Mouse (Mus musculus): ENCODE data around the gene Gm3336. TPM values are rescaled to one million over a fixed set of nuclear protein-coding genes. Genes with fewer than 3 reads are reported as not detected.

Gm3336 gene
- under 1 TPM in 1 of 2 experiments, not detected in 1; 0.64 TPM for total RNA-seq (2023)

GRCm38 (mm10) chr8:70718297-70718696 is at the start of gene Gm3336:
Gene Gm3336, plus strand, starts transcription at chr8:70718543.

GRCm38 (mm10) chr8:70673079-70673856 is 45.1 kb upstream of the Gm3336 start, which contains the start of gene Lsm4:
Gene Lsm4, plus strand, starts transcription at chr8:70673248.

GRCm38 (mm10) chr8:70698310-70699109 is 19.8 kb upstream of the Gm3336 start, which contains the start of gene Jund:
Gene Jund, plus strand, starts transcription at chr8:70698949.

GRCm38 (mm10) chr8:70703287-70703686 is 15.1 kb upstream of the Gm3336 start, which contains the start of gene Iqcn:
Gene Iqcn, plus strand, starts transcription at chr8:70703457.

GRCm38 (mm10) chr8:70723486-70724210 is 5.3 kb downstream of the Gm3336 start, which contains the start of gene Pde4c:
Gene Pde4c, plus strand, starts transcription at chr8:70723720.

GRCm38 (mm10) chr8:70754043-70754870 is 35.9 kb downstream of the Gm3336 start, which contains the start of gene Rab3a:
Gene Rab3a, plus strand, starts transcription at chr8:70754679.

GRCm38 (mm10) chr8:70760775-70761406 is 42.5 kb downstream of the Gm3336 start, which contains the start of gene Mpv17l2:
Gene Mpv17l2, minus strand, starts transcription at chr8:70760946.

Other genes with a start within 250 kb of the Gm3336 start
- 1 to 10 TPM; 4.0 to 4.1 TPM for gene Klhl26, start 241.6 kb upstream of the Gm3336 start, total RNA-seq (2023)
- gene Tmem59l, start 231.2 kb upstream of the Gm3336 start, total RNA-seq (2023) = not detected
- gene Crlf1, start 225.4 kb upstream of the Gm3336 start, total RNA-seq (2023) = not detected
- gene Rex1bd, start 211.8 kb upstream of the Gm3336 start, total RNA-seq (2023) = 10 to 100 TPM; 38.6 to 39.3 TPM
- 1,000 to 10,000 TPM; 1,032 to 1,222 TPM for gene Uba52, start 207.7 kb upstream of the Gm3336 start, total RNA-seq (2023)
- 100 to 1,000 TPM; 181 to 184 TPM for gene Fkbp8, start 190.8 kb upstream of the Gm3336 start, total RNA-seq (2023)
- 10 to 100 TPM; 38.1 to 38.4 TPM for gene Kxd1, start 190.6 kb upstream of the Gm3336 start, total RNA-seq (2023)
- 10 to 100 TPM; 32.2 to 37.9 TPM for gene Ell, start 179.1 kb upstream of the Gm3336 start, total RNA-seq (2023)
- 10 to 100 TPM; 29.5 to 40.1 TPM for gene Isyna1, start 124.2 kb upstream of the Gm3336 start, total RNA-seq (2023)
- gene Ssbp4, start 109.7 kb upstream of the Gm3336 start, total RNA-seq (2023) = 10 to 100 TPM; 60.1 to 77.7 TPM
- gene Lrrc25, start 102.4 kb upstream of the Gm3336 start, total RNA-seq (2023) = 10 to 100 TPM; 65.7 to 79.1 TPM
- gene Gdf15, start 86.1 kb upstream of the Gm3336 start, total RNA-seq (2023) = under 1 TPM; 0.49 to 0.90 TPM
- 1 to 10 TPM; 3.6 to 5.1 TPM for gene Pgpep1, start 58.2 kb upstream of the Gm3336 start, total RNA-seq (2023)
- gene Lsm4, start 45.3 kb upstream of the Gm3336 start, total RNA-seq (2023) = 10 to 100 TPM; 40.7 to 61.6 TPM
- 1,000 to 10,000 TPM in 1 of 2 experiments, 100 to 1,000 TPM in 1; 926 to 1,259 TPM for gene Jund, start 19.6 kb upstream of the Gm3336 start, total RNA-seq (2023)
- 1 to 10 TPM; 7.5 to 9.1 TPM for gene Iqcn, start 15.1 kb upstream of the Gm3336 start, total RNA-seq (2023)
- gene Pde4c, start 5.2 kb downstream of the Gm3336 start, total RNA-seq (2023) = under 1 TPM; 0.31 to 0.50 TPM
- gene Rab3a, start 36.1 kb downstream of the Gm3336 start, total RNA-seq (2023) = 1 to 10 TPM; 2.6 to 3.0 TPM
- 10 to 100 TPM; 20.1 to 25.7 TPM for gene Mpv17l2, start 42.4 kb downstream of the Gm3336 start, total RNA-seq (2023)
- gene Pik3r2, start 58.2 kb downstream of the Gm3336 start, total RNA-seq (2023) = 10 to 100 TPM; 18.6 to 20.8 TPM
- 100 to 1,000 TPM; 167 to 179 TPM for gene Mast3, start 86.5 kb downstream of the Gm3336 start, total RNA-seq (2023)
- under 1 TPM; 0.42 to 0.57 TPM for gene Il12rb1, start 89.9 kb downstream of the Gm3336 start, total RNA-seq (2023)
- 10 to 100 TPM; 16.6 to 20.4 TPM for gene Arrdc2, start 121.2 kb downstream of the Gm3336 start, total RNA-seq (2023)
- gene Kcnn1, start 144.7 kb downstream of the Gm3336 start, total RNA-seq (2023) = not detected
- gene Ccdc124, start 155.4 kb downstream of the Gm3336 start, total RNA-seq (2023) = 10 to 100 TPM; 35.2 to 37.0 TPM
- not detected for gene Slc5a5, start 174.2 kb downstream of the Gm3336 start, total RNA-seq (2023)
- gene Rpl18a, start 178.9 kb downstream of the Gm3336 start, total RNA-seq (2023) = 1,000 to 10,000 TPM; 1,354 to 1,486 TPM
- gene Map1s, start 187.4 kb downstream of the Gm3336 start, total RNA-seq (2023) = 10 to 100 TPM; 31.6 to 32.4 TPM